Mouse (Mus musculus): ENCODE results near the gene 1810046K07Rik. TPM values are rescaled to one million over a fixed set of nuclear protein-coding genes. Genes with fewer than 3 reads are reported as not detected.

1810046K07Rik gene
- polyA plus RNA-seq, 1 experiment from 2014 or later: not detected

GRCm38 (mm10) chr9:51312554-51313317 is 16.0 kb downstream of the 1810046K07Rik start:
- H3K9me3 ChIP-seq (ENCODE audit: control insufficient read depth, low read length): no peaks in the 10 kb centered on the region
- peaks cover 5% of the 10 kb centered on the region for H3K4me1 ChIP-seq (replicated peaks; ENCODE audit: control insufficient read depth, insufficient read depth, low read length)
- no peak overlapping the region for H3K4me3 ChIP-seq (ENCODE audit: low read depth, low read length)
- ATAC-seq (replicated peaks; ENCODE audit: low FRiP score) (no peak), DNase-seq (ENCODE audit: low spot score) (no peak)
- WGBS: 63% methylated on average over 18 of the region's 18 CpGs
- no peaks in the 10 kb centered on the region for H3K27me3 ChIP-seq (replicated peaks; ENCODE audit: control insufficient read depth, insufficient read depth, low read length)
- no peak overlapping the region for H3K9ac ChIP-seq (ENCODE audit: low read depth, low read length)
- no peak overlapping the region for H3K4me2 ChIP-seq
- no peaks in the 10 kb centered on the region for H3K36me3 ChIP-seq (ENCODE audit: control insufficient read depth, insufficient read depth, low read length)
- H3K27ac ChIP-seq (ENCODE audit: low read depth, low read length): no peak overlapping the region

DNA sequence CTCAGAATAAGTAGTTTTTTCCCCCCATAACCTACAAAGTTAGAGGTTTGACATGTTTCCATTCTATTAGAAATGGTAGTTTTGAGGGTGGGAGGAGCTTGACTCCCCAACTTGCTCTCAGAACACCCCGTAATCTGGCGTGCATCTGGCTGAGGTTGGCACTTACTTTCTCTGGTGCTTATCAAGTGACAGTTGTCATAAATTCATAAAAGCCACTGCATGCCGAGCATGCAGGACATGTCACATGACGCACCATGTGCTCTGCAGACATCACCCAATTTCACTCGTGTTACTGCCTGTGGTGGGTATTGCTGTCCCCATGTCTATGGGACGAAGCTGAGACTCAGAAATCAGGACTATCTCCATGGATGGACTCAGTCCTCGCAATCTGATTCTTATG is 18.2 kb downstream of the 1810046K07Rik start:
- no peak overlapping the region for H3K9ac ChIP-seq (ENCODE audit: low read depth, low read length)
- DNase-seq (ENCODE audit: low spot score): no peak
- no peaks in the 10 kb centered on the region for H3K27me3 ChIP-seq (replicated peaks; ENCODE audit: control insufficient read depth, insufficient read depth, low read length)
- H3K9me3 ChIP-seq (ENCODE audit: control insufficient read depth, low read length): no peaks in the 10 kb centered on the region
- H3K36me3 ChIP-seq (ENCODE audit: control insufficient read depth, insufficient read depth, low read length): no peaks in the 10 kb centered on the region
- H3K4me2 ChIP-seq: no peak overlapping the region
- no peak for ATAC-seq (replicated peaks; ENCODE audit: low FRiP score)
- H3K4me1 ChIP-seq (replicated peaks; ENCODE audit: control insufficient read depth, insufficient read depth, low read length): peaks cover 1% of the 10 kb centered on the region
- H3K4me3 ChIP-seq (ENCODE audit: low read depth, low read length): no peak overlapping the region
- no peak overlapping the region for H3K27ac ChIP-seq (ENCODE audit: low read depth, low read length)
- 83% methylated on average over 7 of the region's 7 CpGs for WGBS

- Histone ChIP-seq H3K36me3 (ENCODE audit: control insufficient read depth, insufficient read depth, low read length) (no peaks in the 10 kb centered on the region), H3K27me3 (replicated peaks; ENCODE audit: control insufficient read depth, insufficient read depth, low read length) (no peaks in the 10 kb centered on the region), H3K9ac (ENCODE audit: low read depth, low read length) (no peak overlapping the region), H3K9me3 (ENCODE audit: control insufficient read depth, low read length) (no peaks in the 10 kb centered on the region), H3K27ac (ENCODE audit: low read depth, low read length) (no peak overlapping the region), H3K4me1 (replicated peaks; ENCODE audit: control insufficient read depth, insufficient read depth, low read length) (no peaks in the 10 kb centered on the region), H3K4me3 (ENCODE audit: low read depth, low read length) (no peak overlapping the region), H3K4me2 (no peak overlapping the region)
- ATAC-seq (replicated peaks; ENCODE audit: low FRiP score) (no peak), DNase-seq (ENCODE audit: low spot score) (no peak)
- WGBS: 92% methylated on average over 3 of the region's 3 CpGs
These were observed 22.4 kb downstream of the 1810046K07Rik start for GRCm38 (mm10) chr9:51306351-51306750.

DNA sequence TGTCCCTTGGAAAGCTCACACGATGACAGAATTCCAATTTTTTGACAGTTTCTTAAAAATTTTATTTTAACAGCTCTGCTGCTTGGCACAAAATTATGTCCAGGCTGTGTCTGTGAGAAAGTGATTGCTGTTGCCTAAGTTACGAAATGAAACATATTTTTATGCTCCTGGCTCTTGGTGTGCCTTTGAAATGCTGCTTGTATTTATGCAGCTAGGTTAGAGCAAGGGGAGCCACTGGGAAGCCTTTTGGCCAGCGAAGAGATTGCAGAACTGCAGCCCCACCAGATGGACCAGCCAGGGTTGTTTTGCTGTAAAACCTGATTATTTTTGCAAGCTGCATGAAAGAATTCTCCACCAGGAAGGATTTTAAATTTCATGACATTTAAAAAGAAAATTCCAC is 23.6 kb downstream of the 1810046K07Rik start:
- no peak for ATAC-seq (replicated peaks; ENCODE audit: low FRiP score)
- WGBS: 78% methylated on average over 3 of the region's 3 CpGs
- no peak for DNase-seq (ENCODE audit: low spot score)
- no peak overlapping the region for H3K9ac ChIP-seq (ENCODE audit: low read depth, low read length)
- no peaks in the 10 kb centered on the region for H3K4me1 ChIP-seq (replicated peaks; ENCODE audit: control insufficient read depth, insufficient read depth, low read length)
- no peaks in the 10 kb centered on the region for H3K9me3 ChIP-seq (ENCODE audit: control insufficient read depth, low read length)
- H3K4me3 ChIP-seq (ENCODE audit: low read depth, low read length): no peak overlapping the region
- H3K27me3 ChIP-seq (replicated peaks; ENCODE audit: control insufficient read depth, insufficient read depth, low read length): no peaks in the 10 kb centered on the region
- H3K27ac ChIP-seq (ENCODE audit: low read depth, low read length): no peak overlapping the region
- no peak overlapping the region for H3K4me2 ChIP-seq
- H3K36me3 ChIP-seq (ENCODE audit: control insufficient read depth, insufficient read depth, low read length): no peaks in the 10 kb centered on the region

DNA sequence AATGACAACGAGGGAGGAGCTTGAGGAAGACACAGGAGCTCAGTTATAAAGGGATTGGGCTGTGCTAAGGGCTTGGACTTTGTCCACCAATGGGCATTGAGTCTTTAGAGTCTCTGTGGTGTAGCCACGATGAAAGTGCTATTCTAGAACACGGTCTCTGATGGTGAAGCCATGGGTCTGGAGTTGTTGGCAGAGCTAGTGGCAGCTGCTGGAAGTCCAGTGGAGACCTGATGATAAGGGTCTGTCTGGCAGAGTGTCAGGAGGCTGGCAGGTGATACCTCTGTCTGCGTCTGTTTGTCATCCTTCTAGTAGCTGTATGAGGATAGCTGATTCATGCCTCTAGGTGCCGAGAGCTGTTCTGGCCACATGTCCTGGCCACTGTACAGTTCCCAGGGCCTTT is 24.7 kb downstream of the 1810046K07Rik start:
- no peak for DNase-seq (ENCODE audit: low spot score)
- Histone ChIP-seq H3K9ac (ENCODE audit: low read depth, low read length) (no peak overlapping the region), H3K36me3 (ENCODE audit: control insufficient read depth, insufficient read depth, low read length) (no peaks in the 10 kb centered on the region), H3K27me3 (replicated peaks; ENCODE audit: control insufficient read depth, insufficient read depth, low read length) (no peaks in the 10 kb centered on the region), H3K27ac (ENCODE audit: low read depth, low read length) (no peak overlapping the region), H3K4me1 (replicated peaks; ENCODE audit: control insufficient read depth, insufficient read depth, low read length) (no peaks in the 10 kb centered on the region), H3K4me3 (ENCODE audit: low read depth, low read length) (no peak overlapping the region), H3K4me2 (no peak overlapping the region), H3K9me3 (ENCODE audit: control insufficient read depth, low read length) (no peaks in the 10 kb centered on the region)
- ATAC-seq (replicated peaks; ENCODE audit: low FRiP score): no peak
- 59% methylated on average over 5 of the region's 5 CpGs for WGBS

- no peak for DNase-seq (ENCODE audit: low spot score)
These were observed 35.2 kb downstream of the 1810046K07Rik start for GRCm38 (mm10) chr9:51293541-51293940.

GRCm38 (mm10) chr9:51292674-51293073 is 36.0 kb downstream of the 1810046K07Rik start:
- H3K27ac ChIP-seq (ENCODE audit: low read depth, low read length): no peak overlapping the region
- DNase-seq (ENCODE audit: low spot score) (peak; percentile 61), ATAC-seq (replicated peaks; ENCODE audit: low FRiP score) (no peak)
- 28% methylated on average over 4 of the region's 4 CpGs for WGBS
- no peak overlapping the region for H3K9ac ChIP-seq (ENCODE audit: low read depth, low read length)
- no peak overlapping the region for H3K4me2 ChIP-seq
- H3K4me1 ChIP-seq (replicated peaks; ENCODE audit: control insufficient read depth, insufficient read depth, low read length): no peaks in the 10 kb centered on the region
- no peaks in the 10 kb centered on the region for H3K27me3 ChIP-seq (replicated peaks; ENCODE audit: control insufficient read depth, insufficient read depth, low read length)
- H3K36me3 ChIP-seq (ENCODE audit: control insufficient read depth, insufficient read depth, low read length): no peaks in the 10 kb centered on the region
- no peak overlapping the region for H3K4me3 ChIP-seq (ENCODE audit: low read depth, low read length)
- no peaks in the 10 kb centered on the region for H3K9me3 ChIP-seq (ENCODE audit: control insufficient read depth, low read length)

More at GRCm38 (mm10) chr9:51293541-51293940, 35.2 kb downstream of the 1810046K07Rik start:
- no peak overlapping the region for H3K4me3 ChIP-seq (ENCODE audit: low read depth, low read length)
- H3K4me2 ChIP-seq: no peak overlapping the region
- no peak overlapping the region for H3K9ac ChIP-seq (ENCODE audit: low read depth, low read length)
- no peak for ATAC-seq (replicated peaks; ENCODE audit: low FRiP score)
- no peaks in the 10 kb centered on the region for H3K9me3 ChIP-seq (ENCODE audit: control insufficient read depth, low read length)
- WGBS: 73% methylated on average over 8 of the region's 8 CpGs
- H3K27me3 ChIP-seq (replicated peaks; ENCODE audit: control insufficient read depth, insufficient read depth, low read length): no peaks in the 10 kb centered on the region
- H3K36me3 ChIP-seq (ENCODE audit: control insufficient read depth, insufficient read depth, low read length): no peaks in the 10 kb centered on the region
- H3K27ac ChIP-seq (ENCODE audit: low read depth, low read length): no peak overlapping the region
- no peaks in the 10 kb centered on the region for H3K4me1 ChIP-seq (replicated peaks; ENCODE audit: control insufficient read depth, insufficient read depth, low read length)

DNA sequence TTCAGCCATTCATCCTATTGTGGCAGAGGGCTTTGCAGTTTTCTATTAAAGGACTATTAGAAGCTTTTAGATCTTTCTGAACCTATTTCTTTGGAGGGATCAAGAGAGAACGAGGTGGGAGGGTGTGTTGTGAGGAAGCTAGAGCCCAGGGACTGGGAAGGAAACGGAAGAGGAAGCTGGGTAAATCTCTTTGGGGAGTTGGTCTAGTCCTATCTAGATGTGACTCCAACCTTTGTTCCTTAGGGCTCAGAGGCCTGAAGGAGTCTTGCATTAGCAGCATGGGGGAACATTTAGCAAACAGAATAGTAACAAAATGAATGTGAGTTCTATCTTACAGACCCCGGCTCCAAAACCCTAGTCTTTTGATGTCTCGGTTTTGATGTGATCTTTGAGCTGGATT is 37.7 kb downstream of the 1810046K07Rik start:
- Histone ChIP-seq H3K9me3 (ENCODE audit: control insufficient read depth, low read length) (no peaks in the 10 kb centered on the region), H3K27me3 (replicated peaks; ENCODE audit: control insufficient read depth, insufficient read depth, low read length) (no peaks in the 10 kb centered on the region), H3K36me3 (ENCODE audit: control insufficient read depth, insufficient read depth, low read length) (no peaks in the 10 kb centered on the region), H3K4me1 (replicated peaks; ENCODE audit: control insufficient read depth, insufficient read depth, low read length) (no peaks in the 10 kb centered on the region), H3K4me2 (no peak overlapping the region), H3K4me3 (ENCODE audit: low read depth, low read length) (no peak overlapping the region), H3K9ac (ENCODE audit: low read depth, low read length) (no peak overlapping the region), H3K27ac (ENCODE audit: low read depth, low read length) (no peak overlapping the region)
- DNase-seq (ENCODE audit: low spot score) (no peak), ATAC-seq (replicated peaks; ENCODE audit: low FRiP score) (no peak)
- 53% methylated on average over 4 of the region's 4 CpGs for WGBS

GRCm38 (mm10) chr9:51286079-51286478 is 42.6 kb downstream of the 1810046K07Rik start:
- Histone ChIP-seq H3K9ac (ENCODE audit: low read depth, low read length) (no peak overlapping the region), H3K4me1 (replicated peaks; ENCODE audit: control insufficient read depth, insufficient read depth, low read length) (no peaks in the 10 kb centered on the region), H3K27me3 (replicated peaks; ENCODE audit: control insufficient read depth, insufficient read depth, low read length) (0 out of 2 replicates have a peak, but pooled peaks cover 2% of the 10 kb centered on the region), H3K36me3 (ENCODE audit: control insufficient read depth, insufficient read depth, low read length) (no peaks in the 10 kb centered on the region), H3K9me3 (ENCODE audit: control insufficient read depth, low read length) (no peaks in the 10 kb centered on the region), H3K27ac (ENCODE audit: low read depth, low read length) (no peak overlapping the region), H3K4me2 (no peak overlapping the region), H3K4me3 (ENCODE audit: low read depth, low read length) (no peak overlapping the region)
- 47% methylated on average over 2 of the region's 2 CpGs for WGBS
- DNase-seq (ENCODE audit: low spot score) (no peak), ATAC-seq (replicated peaks; ENCODE audit: low FRiP score) (no peak)
